Mouse (Mus musculus): ENCODE results near the gene C5ar2.

DNA sequence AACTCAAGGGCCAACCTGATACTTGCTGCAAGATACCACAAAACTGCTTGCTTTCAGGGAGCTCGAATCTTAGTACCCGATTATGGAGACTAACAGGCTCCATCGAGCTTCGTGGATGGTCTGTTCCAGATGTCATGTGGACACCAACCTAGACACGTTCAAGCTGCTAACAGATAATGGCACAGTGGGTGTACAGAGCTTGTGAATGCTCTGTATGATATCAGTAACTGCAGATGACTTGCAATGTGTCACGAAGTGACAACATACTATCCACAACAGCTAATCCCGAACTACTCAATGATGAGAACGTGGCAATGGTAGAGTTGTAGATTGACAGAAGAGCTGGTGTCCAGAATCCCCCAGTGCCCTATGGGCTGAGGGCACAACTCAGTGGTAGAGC is 56.5 kb downstream of the C5ar2 start:
- no peak for TF ChIP-seq GATA1 (IDR thresholded peaks at IDR 0.05; ENCODE audit: borderline replicate concordance, low read length)
- TF ChIP-seq FLI1 (IDR thresholded peaks at IDR 0.05; ENCODE audit: low read length): no peak

Data from megakaryocyte, embryonic 14.5 days (primary cell).